Mouse (Mus musculus): ENCODE measurements around the gene Gm9507.
"Not testable (repeated sequence)": the region's sequence is repeated elsewhere in the genome, so short reads cannot be mapped to it uniquely, and the experiment has no call there.

The Gm9507 gene

GRCm38 (mm10) chr10:77772142-77772541, 39.5 kb downstream of the Gm9507 start:
- not testable (repeated sequence) for DNase-seq (ENCODE audit: low read depth, low spot score)

DNA sequence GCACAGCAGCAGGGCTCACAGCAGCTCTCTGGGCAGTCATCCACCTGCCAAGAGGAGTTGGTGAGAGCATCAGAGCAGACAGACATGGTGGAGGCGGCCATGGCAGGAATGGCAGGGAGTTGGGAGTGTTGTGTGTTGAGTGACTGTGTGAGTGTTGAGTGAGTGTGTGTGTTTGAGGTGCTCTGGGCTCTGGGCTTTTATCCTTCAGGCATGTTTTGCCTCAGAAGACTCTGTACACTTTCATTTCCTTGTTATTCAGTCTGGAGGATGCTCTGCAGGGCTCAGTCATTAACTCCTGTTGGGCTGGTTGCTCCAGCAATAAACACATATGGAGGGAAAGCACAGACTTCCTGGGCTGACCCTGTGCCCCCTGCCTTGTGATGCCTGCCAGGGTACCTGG, 40.4 kb downstream of the Gm9507 start, which contains the start of gene Gm3238:
TSS of gene Gm3238 (minus strand) at position 101 of the 400 bp plus-strand sequence.
- not testable (repeated sequence) for DNase-seq (ENCODE audit: low read depth, low spot score)

DNA sequence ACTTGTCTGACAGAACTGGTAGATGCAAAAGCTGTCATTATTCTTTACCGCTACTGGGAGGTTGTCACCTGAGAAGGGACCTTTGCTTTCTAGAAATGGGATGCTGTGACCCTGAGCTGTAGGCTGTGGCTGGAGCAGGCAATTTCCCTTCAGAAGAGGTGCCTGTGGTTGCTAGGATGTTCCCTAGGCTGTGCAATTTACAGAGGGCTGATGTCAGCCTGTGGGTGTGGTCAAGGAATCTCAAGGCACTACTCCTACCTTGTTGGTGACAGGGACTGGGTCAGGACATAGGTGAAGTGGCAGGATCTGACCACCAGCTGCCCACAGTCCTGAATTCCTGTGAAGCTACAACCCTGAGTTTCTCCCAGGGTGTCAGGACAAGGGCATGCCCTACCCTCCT, 41.9 kb downstream of the Gm9507 start:
- DNase-seq (ENCODE audit: low read depth, low spot score): no peak
